Comparison of ENCODE assay signal across 19 mouse cellular contexts in genomic region chr11:45026012-45026411, GRCm38 (mm10).
DNase-seq lines count a peak whose midpoint lies in the region; ATAC-seq lines count a peak whose summit lies in the region.
"Had no signal": no experiment of that assay in that cellular context is flagged by ENCODE, and none has a peak within 500 bp of the region (broad histone marks: within the 10 kb centered on the region; RNA-seq: fewer than 3 reads in every experiment).

No protein-coding gene starts in this region.

- no peaks in the 10 kb centered on the region; the same call in 1 of the 2 replicates for H3K4me1 ChIP-seq in forebrain, embryonic 11.5 days (replicated peaks; ENCODE audit: control insufficient read depth, insufficient read depth, low read length)
- peaks cover 13% of the 10 kb centered on the region for H3K4me1 ChIP-seq in forebrain, embryonic 13.5 days
- peaks cover 18% of the 10 kb centered on the region for H3K4me1 ChIP-seq in kidney, embryonic 15.5 days
- peaks cover 19% of the 10 kb centered on the region for H3K4me1 ChIP-seq in embryonic facial prominence, embryonic 10.5 days
- H3K4me1 ChIP-seq in midbrain, embryonic 15.5 days: peaks cover 12% of the 10 kb centered on the region
- H3K4me1 ChIP-seq: liver, embryonic 12.5 days had no signal

- peak; percentile 43 for DNase-seq in forebrain, embryonic 11.5 days (ENCODE audit: low spot score)
- no peak for DNase-seq in kidney, postnatal 14 days
- no peak for DNase-seq in embryonic facial prominence, embryonic 10.5 days (ENCODE audit: low spot score)
- DNase-seq in MN1 (ENCODE audit: low spot score): no peak
- no peak for DNase-seq in left cerebral cortex, adult 9 months (ENCODE audit: low spot score in 2 of 2)
- DNase-seq: adrenal gland, postnatal 14 days; cerebellum, adult 9-11 months; gastrocnemius, postnatal 25 days; heart, adult 2 months; lung, adult 2 months; thymus, postnatal 36 days had no signal

- no peak overlapping the region for H3K4me3 ChIP-seq in forebrain, embryonic 11.5 days (ENCODE audit: low read depth, low read length)
- no peak overlapping the region for H3K4me3 ChIP-seq in forebrain, embryonic 13.5 days
- H3K4me3 ChIP-seq in kidney, embryonic 15.5 days (replicated peaks): no peak overlapping the region
- H3K4me3 ChIP-seq in embryonic facial prominence, embryonic 10.5 days: no peak overlapping the region
- H3K4me3 ChIP-seq in midbrain, embryonic 15.5 days: no peak overlapping the region
- H3K4me3 ChIP-seq: heart, adult 2 months; layer of hippocampus, adult 2 months; liver, embryonic 12.5 days had no signal

- no peaks in the 10 kb centered on the region for H3K27me3 ChIP-seq in forebrain, embryonic 11.5 days (ENCODE audit: control insufficient read depth, insufficient read depth, low read length)
- H3K27me3 ChIP-seq in forebrain, embryonic 13.5 days: no peaks in the 10 kb centered on the region
- no peaks in the 10 kb centered on the region for H3K27me3 ChIP-seq in kidney, embryonic 15.5 days
- peaks cover 15% of the 10 kb centered on the region for H3K27me3 ChIP-seq in embryonic facial prominence, embryonic 10.5 days (replicated peaks; ENCODE audit: low read depth, poor library complexity, severe bottlenecking)
- no peaks in the 10 kb centered on the region for H3K27me3 ChIP-seq in midbrain, embryonic 15.5 days (replicated peaks)
- H3K27me3 ChIP-seq: liver, embryonic 12.5 days had no signal

- H3K4me2 ChIP-seq in forebrain, embryonic 11.5 days (ENCODE audit: low read depth, low read length, severe bottlenecking): no peak overlapping the region
- H3K4me2 ChIP-seq in forebrain, embryonic 13.5 days: no peak overlapping the region
- H3K4me2 ChIP-seq in kidney, embryonic 15.5 days: no peak overlapping the region
- no peak overlapping the region for H3K4me2 ChIP-seq in midbrain, embryonic 15.5 days

- H3K27ac ChIP-seq in forebrain, embryonic 11.5 days (ENCODE audit: low read depth, low read length): no peak overlapping the region
- no peak overlapping the region for H3K27ac ChIP-seq in forebrain, embryonic 13.5 days
- H3K27ac ChIP-seq in kidney, embryonic 15.5 days: no peak overlapping the region
- H3K27ac ChIP-seq in embryonic facial prominence, embryonic 10.5 days (replicated peaks): 0 out of 2 replicates have a peak overlapping the region, but pooled peaks have one; percentile 76
- no peak overlapping the region for H3K27ac ChIP-seq in midbrain, embryonic 15.5 days
- H3K27ac ChIP-seq: heart, adult 2 months; layer of hippocampus, adult 2 months; liver, embryonic 12.5 days had no signal

- H3K9me3 ChIP-seq in forebrain, embryonic 11.5 days (ENCODE audit: control insufficient read depth, low read length): no peaks in the 10 kb centered on the region
- H3K9me3 ChIP-seq in forebrain, embryonic 13.5 days (replicated peaks): no peaks in the 10 kb centered on the region
- no peaks in the 10 kb centered on the region for H3K9me3 ChIP-seq in kidney, embryonic 15.5 days (replicated peaks)
- no peaks in the 10 kb centered on the region for H3K9me3 ChIP-seq in embryonic facial prominence, embryonic 10.5 days
- no peaks in the 10 kb centered on the region for H3K9me3 ChIP-seq in midbrain, embryonic 15.5 days
- H3K9me3 ChIP-seq: G1E; liver, embryonic 12.5 days had no signal

- 86% methylated on average over 5 of the region's 5 CpGs for WGBS in forebrain, embryonic 11.5 days
- WGBS in forebrain, embryonic 13.5 days: 75% methylated on average over 5 of the region's 5 CpGs
- 73% methylated on average over 5 of the region's 5 CpGs for WGBS in kidney, embryonic 15.5 days
- 79% methylated on average over 5 of the region's 5 CpGs for WGBS in embryonic facial prominence, embryonic 10.5 days
- WGBS in midbrain, embryonic 15.5 days: 73% methylated on average over 5 of the region's 5 CpGs

- no peaks in the 10 kb centered on the region for H3K36me3 ChIP-seq in forebrain, embryonic 11.5 days (ENCODE audit: control insufficient read depth, insufficient read depth, low read length)
- no peaks in the 10 kb centered on the region for H3K36me3 ChIP-seq in forebrain, embryonic 13.5 days (ENCODE audit: poor library complexity, severe bottlenecking)
- no peaks in the 10 kb centered on the region for H3K36me3 ChIP-seq in kidney, embryonic 15.5 days
- H3K36me3 ChIP-seq in embryonic facial prominence, embryonic 10.5 days (replicated peaks): no peaks in the 10 kb centered on the region
- H3K36me3 ChIP-seq in midbrain, embryonic 15.5 days (replicated peaks): no peaks in the 10 kb centered on the region
- H3K36me3 ChIP-seq: G1E; liver, embryonic 12.5 days had no signal

- H3K9ac ChIP-seq in forebrain, embryonic 11.5 days (ENCODE audit: low read length): no peak overlapping the region
- H3K9ac ChIP-seq in forebrain, embryonic 13.5 days: no peak overlapping the region
- no peak overlapping the region for H3K9ac ChIP-seq in kidney, embryonic 15.5 days
- no peak overlapping the region for H3K9ac ChIP-seq in midbrain, embryonic 15.5 days
- H3K9ac ChIP-seq: liver, embryonic 12.5 days had no signal

- ATAC-seq in forebrain, embryonic 11.5 days (replicated peaks; ENCODE audit: low FRiP score): no peak
- no peak for ATAC-seq in forebrain, embryonic 13.5 days
- ATAC-seq in kidney, embryonic 15.5 days (replicated peaks; ENCODE audit: low FRiP score): 0 out of 2 replicates have a peak, but pooled peaks have one; percentile 25
- 0 out of 2 replicates have a peak, but pooled peaks have one; percentile 27 for ATAC-seq in midbrain, embryonic 15.5 days (replicated peaks)
- ATAC-seq: CD4-positive, CD25-positive, alpha-beta regulatory T cell, adult 4 months; intestine, embryonic 16.5 days; liver, embryonic 12.5 days had no signal

Comparison
In these comparisons a context has a peak if more than half of its experiments do, and no peak if none do; other contexts are left out.
1. ATAC-seq: peak in kidney, embryonic 15.5 days (single experiment) and midbrain, embryonic 15.5 days (single experiment); none in forebrain, embryonic 11.5 days (single experiment) and forebrain, embryonic 13.5 days (single experiment).